ENCODE assay signal across 17 mouse cellular contexts in the genomic region with DNA sequence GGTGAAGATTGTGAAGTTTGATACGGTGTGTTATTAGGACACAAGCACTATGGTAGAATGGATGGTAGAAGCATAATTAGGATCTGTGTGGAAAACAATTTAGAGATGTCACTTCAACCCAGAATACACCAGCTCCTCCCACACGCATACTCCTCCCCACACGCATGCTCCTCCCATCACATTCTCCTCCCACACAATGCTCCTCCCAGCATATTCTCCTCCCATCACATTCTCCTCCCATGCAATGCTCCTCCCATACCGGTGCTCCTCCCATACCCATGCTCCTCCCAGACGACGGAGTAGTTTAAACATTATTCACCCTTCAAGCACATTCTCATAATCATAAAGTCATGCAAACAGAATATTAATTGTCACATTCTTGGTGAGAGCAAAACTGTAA. TPM values are rescaled to one million over a fixed set of nuclear protein-coding genes. Genes with fewer than 3 reads are reported as not detected.
DNase-seq lines count a peak whose midpoint lies in the region; ATAC-seq and TF ChIP-seq lines count a peak whose summit lies in the region.
"Had no signal": no experiment of that assay in that cellular context is flagged by ENCODE, and none has a peak within 500 bp of the region (broad histone marks: within the 10 kb centered on the region; RNA-seq: fewer than 3 reads in every experiment).

No protein-coding gene starts in this region.

- no peak for DNase-seq in hindbrain, postnatal 0 days (ENCODE audit: low spot score)
- no peak for DNase-seq in hindbrain, embryonic 14.5 days (ENCODE audit: low spot score)
- no peak for DNase-seq in midbrain, embryonic 11.5 days (ENCODE audit: low spot score, missing footprints)
- peak; percentile 95 for DNase-seq in ES-CJ7 (ENCODE audit: low read depth, low spot score)
- peak; percentile 26 for DNase-seq in naive thymus-derived CD4-positive, alpha-beta T cell, adult 2 months (ENCODE audit: low read depth)
- DNase-seq in thymus, postnatal 36 days = no peak
- DNase-seq in kidney, adult 11 months = no peak
- DNase-seq: cerebellum, adult 18-20 months; gastrocnemius, postnatal 25 days; heart, postnatal 4 days; kidney, adult 2 months; retina, postnatal 1 day had no signal

- ATAC-seq in hindbrain, postnatal 0 days = 0 out of 2 replicates have a peak, but pooled peaks have one; percentile 50
- ATAC-seq in hindbrain, embryonic 14.5 days (ENCODE audit: low FRiP score) = no peak
- ATAC-seq in midbrain, embryonic 11.5 days (ENCODE audit: low FRiP score) = 0 out of 2 replicates have a peak, but pooled peaks have one; percentile 34
- ATAC-seq in midbrain, embryonic 16.5 days = no peak

- no peaks in the 10 kb centered on the region for H3K36me3 ChIP-seq in hindbrain, postnatal 0 days (ENCODE audit: insufficient read depth, low read length)
- H3K36me3 ChIP-seq in hindbrain, embryonic 14.5 days (replicated peaks; ENCODE audit: control insufficient read depth, insufficient read depth) = no peaks in the 10 kb centered on the region
- H3K36me3 ChIP-seq in midbrain, embryonic 11.5 days (ENCODE audit: control insufficient read depth, insufficient read depth, low read length) = no peaks in the 10 kb centered on the region
- H3K36me3 ChIP-seq in midbrain, embryonic 16.5 days (ENCODE audit: control insufficient read depth, insufficient read depth, low read length) = no peaks in the 10 kb centered on the region
- H3K36me3 ChIP-seq: G1E; heart, embryonic 12.5 days; neural tube, embryonic 15.5 days had no signal

- no peak overlapping the region for H3K27ac ChIP-seq in hindbrain, postnatal 0 days
- H3K27ac ChIP-seq in hindbrain, embryonic 14.5 days = no peak overlapping the region
- no peak overlapping the region for H3K27ac ChIP-seq in midbrain, embryonic 11.5 days (ENCODE audit: low read depth, low read length)
- no peak overlapping the region for H3K27ac ChIP-seq in midbrain, embryonic 16.5 days (ENCODE audit: low read length)
- H3K27ac ChIP-seq: neural tube, embryonic 15.5 days had no signal

- no peak for TF ChIP-seq CTCF in hindbrain, postnatal 0 days (IDR thresholded peaks at IDR 0.05; ENCODE audit: low read depth)

- H3K4me3 ChIP-seq in hindbrain, postnatal 0 days (ENCODE audit: low read length) = no peak overlapping the region
- H3K4me3 ChIP-seq in hindbrain, embryonic 14.5 days (replicated peaks; ENCODE audit: low read length) = no peak overlapping the region
- no peak overlapping the region for H3K4me3 ChIP-seq in midbrain, embryonic 11.5 days (ENCODE audit: low read depth, low read length)
- no peak overlapping the region for H3K4me3 ChIP-seq in midbrain, embryonic 16.5 days (ENCODE audit: low read depth, low read length)
- H3K4me3 ChIP-seq: erythroblast, embryonic 14.5 days; heart, embryonic 12.5 days; neural tube, embryonic 15.5 days had no signal

- H3K4me1 ChIP-seq in hindbrain, postnatal 0 days (ENCODE audit: insufficient read depth, low read length) = no peaks in the 10 kb centered on the region
- H3K4me1 ChIP-seq in hindbrain, embryonic 14.5 days (replicated peaks; ENCODE audit: control insufficient read depth, insufficient read depth, low read length) = no peaks in the 10 kb centered on the region; the same call in 1 of the 2 replicates
- peaks cover 6% of the 10 kb centered on the region for H3K4me1 ChIP-seq in midbrain, embryonic 11.5 days (ENCODE audit: control insufficient read depth, insufficient read depth, low read length)
- H3K4me1 ChIP-seq in midbrain, embryonic 16.5 days (ENCODE audit: control insufficient read depth, insufficient read depth, low read length) = peaks cover 12% of the 10 kb centered on the region; the same call in 1 of the 2 replicates

- no peaks in the 10 kb centered on the region for H3K27me3 ChIP-seq in hindbrain, postnatal 0 days (ENCODE audit: insufficient read depth, low read length)
- H3K27me3 ChIP-seq in hindbrain, embryonic 14.5 days (ENCODE audit: control insufficient read depth, insufficient read depth, low read length) = peaks cover 17% of the 10 kb centered on the region; the same call in 1 of the 2 replicates
- no peaks in the 10 kb centered on the region; the same call in 1 of the 2 replicates for H3K27me3 ChIP-seq in midbrain, embryonic 11.5 days (ENCODE audit: control insufficient read depth, insufficient read depth, low read length)
- H3K27me3 ChIP-seq in midbrain, embryonic 16.5 days (ENCODE audit: control insufficient read depth, insufficient read depth, low read depth, low read length) = no peaks in the 10 kb centered on the region

- no peak overlapping the region for H3K9ac ChIP-seq in hindbrain, postnatal 0 days (replicated peaks; ENCODE audit: low read length)
- H3K9ac ChIP-seq in hindbrain, embryonic 14.5 days = no peak overlapping the region
- H3K9ac ChIP-seq in midbrain, embryonic 11.5 days (ENCODE audit: low read length) = no peak overlapping the region
- no peak overlapping the region for H3K9ac ChIP-seq in midbrain, embryonic 16.5 days (ENCODE audit: low read depth, low read length)
- H3K9ac ChIP-seq: heart, embryonic 12.5 days; neural tube, embryonic 15.5 days had no signal

- H3K4me2 ChIP-seq in hindbrain, postnatal 0 days (ENCODE audit: low read depth, low read length) = no peak overlapping the region
- no peak overlapping the region for H3K4me2 ChIP-seq in hindbrain, embryonic 14.5 days (replicated peaks)
- no peak overlapping the region for H3K4me2 ChIP-seq in midbrain, embryonic 11.5 days
- H3K4me2 ChIP-seq in midbrain, embryonic 16.5 days (ENCODE audit: low read length) = no peak overlapping the region
- H3K4me2 ChIP-seq: heart, embryonic 12.5 days; neural tube, embryonic 15.5 days had no signal

- 67% methylated on average over 6 of the region's 6 CpGs for WGBS in hindbrain, postnatal 0 days
- WGBS in hindbrain, embryonic 14.5 days = 57% methylated on average over 6 of the region's 6 CpGs
- 53% methylated on average over 6 of the region's 6 CpGs for WGBS in midbrain, embryonic 11.5 days
- 66% methylated on average over 6 of the region's 6 CpGs for WGBS in midbrain, embryonic 16.5 days

- no peaks in the 10 kb centered on the region for H3K9me3 ChIP-seq in hindbrain, postnatal 0 days (ENCODE audit: low read length)
- H3K9me3 ChIP-seq in hindbrain, embryonic 14.5 days (ENCODE audit: control insufficient read depth, low read length) = no peaks in the 10 kb centered on the region
- no peaks in the 10 kb centered on the region for H3K9me3 ChIP-seq in midbrain, embryonic 11.5 days (ENCODE audit: control insufficient read depth, low read length)
- H3K9me3 ChIP-seq in midbrain, embryonic 16.5 days (replicated peaks; ENCODE audit: control insufficient read depth, low read length, poor library complexity, severe bottlenecking) = no peaks in the 10 kb centered on the region
- H3K9me3 ChIP-seq: heart, embryonic 12.5 days; neural tube, embryonic 15.5 days had no signal

RNA-seq across cellular contexts. Expression of a gene that starts 26.5 kb away (rescaled TPM):
- 5.6 and 7.2 TPM in 2 replicates for total RNA-seq in hindbrain, postnatal 0 days (2014; rRNA removed)
- 6.4 and 7.2 TPM in 2 replicates for polyA plus RNA-seq in hindbrain, postnatal 0 days (2015; fragmentation: Nextera tagmentation; extraction: Ambion mirVana)
- polyA plus RNA-seq in hindbrain, embryonic 14.5 days (2014; fragmentation: Nextera tagmentation; extraction: Ambion mirVana) = 9.8 and 10.3 TPM in 2 replicates
- 66.9 and 67.7 TPM in 2 replicates for polyA plus RNA-seq in midbrain, embryonic 11.5 days (2014; fragmentation: Nextera tagmentation; extraction: Ambion mirVana)
- polyA plus RNA-seq in midbrain, embryonic 16.5 days (2015; fragmentation: Nextera tagmentation; extraction: Ambion mirVana) = 67.6 and 81.3 TPM in 2 replicates
- polyA plus RNA-seq: erythroblast, embryonic 14.5 days; G1E had no signal

Comparison
In these comparisons a context has a peak if more than half of its experiments do, and no peak if none do; other contexts are left out.
1. ATAC-seq: peak in hindbrain, postnatal 0 days (single experiment) and midbrain, embryonic 11.5 days (single experiment); none in hindbrain, embryonic 14.5 days (single experiment) and midbrain, embryonic 16.5 days (single experiment).
2. DNase-seq: peak in ES-CJ7 (single experiment) and naive thymus-derived CD4-positive, alpha-beta T cell, adult 2 months (single experiment); none in hindbrain, postnatal 0 days (single experiment), hindbrain, embryonic 14.5 days (single experiment), midbrain, embryonic 11.5 days (single experiment), thymus, postnatal 36 days (0 of 2) and kidney, adult 11 months (single experiment).